Mouse (Mus musculus) ES-E14 (cell line): ENCODE data around the gene Stat3. TPM values are rescaled to one million over a fixed set of nuclear protein-coding genes. Genes with fewer than 3 reads are reported as not detected.

Experiments used
- DNase-seq: peaks from one replicate; pipeline ENCODE4 v3.0.0-alpha.2; 2013; ENCODE audit warnings: low read depth, low spot score
- H3K27ac ChIP-seq: 2 replicates; pipeline ENCODE4 v1.5.1; 2012; ENCODE audit warnings: low read depth, mild to moderate bottlenecking, low read length, moderate library complexity, mixed read lengths; ENCODE audit not compliant: poor library complexity, insufficient read depth, severe bottlenecking
- H3K36me3 ChIP-seq: 2 replicates; pipeline ENCODE4 v1.6.1; 2012; ENCODE audit warnings: mild to moderate bottlenecking, low read length, moderate library complexity, mixed read lengths; ENCODE audit not compliant: control insufficient read depth, poor library complexity, insufficient read depth, severe bottlenecking
- H3K4me1 ChIP-seq, 2 experiments: fragments of 150-350 bp in 1 of 2; sonication (generic) in 1 of 2; 2 replicates each; pipeline ENCODE4 v1.6.1; 2012; ENCODE audit warnings: low read length in 2 of 2, mild to moderate bottlenecking in 1 of 2, mixed read lengths in 1 of 2; ENCODE audit not compliant: control insufficient read depth in 2 of 2, insufficient read depth in 2 of 2, poor library complexity in 1 of 2
- H3K4me3 ChIP-seq, 2 experiments: fragments of 150-350 bp in 1 of 2; sonication (generic) in 1 of 2; 2 replicates each; pipeline ENCODE4 v1.5.1; 2012; ENCODE audit warnings: low read length in 2 of 2, low read depth in 1 of 2, mild to moderate bottlenecking in 1 of 2, mixed read lengths in 1 of 2; ENCODE audit not compliant: insufficient read depth in 1 of 2, poor library complexity in 1 of 2, severe bottlenecking in 1 of 2
- H3K9ac ChIP-seq: 2 replicates; pipeline ENCODE4 v1.6.1; 2012; ENCODE audit warnings: low read depth, mild to moderate bottlenecking, low read length, mixed read lengths; ENCODE audit not compliant: poor library complexity, insufficient read depth, severe bottlenecking
- H3K9me3 ChIP-seq: fragments of 150-350 bp; sonication (generic); 2 replicates; pipeline ENCODE4 v1.6.1; 2012; ENCODE audit warnings: low read depth, mild to moderate bottlenecking, low read length; ENCODE audit not compliant: control insufficient read depth, insufficient read depth
- CHD2 ChIP-seq: IDR thresholded peaks from 2 replicates; pipeline ENCODE4 v1.6.1; 2014; ENCODE audit warnings: mild to moderate bottlenecking, low read depth, low read length, inconsistent platforms
- HCFC1 ChIP-seq: IDR thresholded peaks from 2 replicates; pipeline ENCODE4 v1.6.1; 2012; ENCODE audit warnings: low read length, inconsistent platforms, borderline replicate concordance; ENCODE audit not compliant: insufficient read depth
- MAFK ChIP-seq: IDR thresholded peaks from 2 replicates; pipeline ENCODE4 v1.6.1; 2014; ENCODE audit warnings: mild to moderate bottlenecking, low read depth, low read length, inconsistent platforms; ENCODE audit not compliant: insufficient read depth
- ZC3H11A ChIP-seq: IDR thresholded peaks from 2 replicates; pipeline ENCODE4 v1.6.1; 2012; ENCODE audit warnings: low read depth, mild to moderate bottlenecking, inconsistent platforms, low read length, borderline replicate concordance
- ZNF384 ChIP-seq: IDR thresholded peaks from 2 replicates; pipeline ENCODE4 v1.6.1; 2012; ENCODE audit warnings: low read depth, low read length, inconsistent platforms
- in situ Hi-C, 2 experiments: fragments of 600-800 bp; cut with MboI; formaldehyde crosslinking; loops; one replicate each; pipeline ENCODE4 v1.15.1; 2025; ENCODE audit warnings: low sequenced_read_pairs in 2 of 2, inconsistent platforms in 1 of 2; ENCODE audit not compliant: unreplicated experiment in 2 of 2
- total RNA-seq: library from RNA; depleted of rRNA; stranded (reverse); fragments of 300-350 nt; gene quantifications from 2 replicates; pipeline ENCODE4 v1.2.3, GENCODE M21; 2012

Stat3 gene
- total RNA-seq, 1 experiment, result 61.5 TPM

- no peak for DNase-seq
- H3K27ac ChIP-seq, result no peak overlapping the region
- in situ Hi-C loops, result no loop called here
- TF ChIP-seq MAFK (no peak), CHD2 (no peak), ZNF384 (no peak)
- no peak overlapping the region for H3K9ac ChIP-seq
- H3K4me3 ChIP-seq, result no peak overlapping the region
- no peaks in the 10 kb centered on the region for H3K9me3 ChIP-seq
- H3K36me3 ChIP-seq, result peaks cover 34% of the 10 kb centered on the region
- H3K4me1 ChIP-seq, result peaks cover 0 to 5% of the 10 kb centered on the region in 2 experiments; a peak in 1 of 4 replicates
Measured at GRCm38 (mm10) chr11:100904580-100905351, 34.6 kb downstream of the Stat3 start.

GRCm38 (mm10) chr11:100898441-100899199 lies 40.7 kb downstream of the Stat3 start:
- H3K27ac ChIP-seq, result no peak overlapping the region; the same call in 1 of the 2 replicates
- H3K9me3 ChIP-seq, result no peaks in the 10 kb centered on the region
- in situ Hi-C loops, result no loop called here
- peaks cover 45% of the 10 kb centered on the region for H3K36me3 ChIP-seq
- TF ChIP-seq ZNF384 (no peak), HCFC1 (no peak), CHD2 (no peak)
- H3K4me1 ChIP-seq, result no peaks in the 10 kb centered on the region
- H3K9ac ChIP-seq, result no peak overlapping the region
- no peak overlapping the region for H3K4me3 ChIP-seq
- DNase-seq, result no peak

GRCm38 (mm10) chr11:100897294-100898231 lies 41.8 kb downstream of the Stat3 start:
- Histone ChIP-seq H3K9ac (no peak overlapping the region), H3K36me3 (peaks cover 45% of the 10 kb centered on the region), H3K4me3 (no peak overlapping the region), H3K27ac (no peak overlapping the region), H3K4me1 (no peaks in the 10 kb centered on the region), H3K9me3 (no peaks in the 10 kb centered on the region)
- TF ChIP-seq ZC3H11A (no peak), MAFK (no peak), ZNF384 (no peak), HCFC1 (no peak), CHD2 (no peak)
- DNase-seq, result no peak
- in situ Hi-C loops, result no loop called here

- TF ChIP-seq HCFC1 (no peak), CHD2 (no peak), ZNF384 (no peak), MAFK (no peak), ZC3H11A (no peak)
- Histone ChIP-seq H3K4me1 (no peaks in the 10 kb centered on the region), H3K27ac (no peak overlapping the region), H3K4me3 (no peak overlapping the region), H3K9ac (no peak overlapping the region), H3K9me3 (no peaks in the 10 kb centered on the region), H3K36me3 (peaks cover 55% of the 10 kb centered on the region)
- in situ Hi-C loops, result no loop called here
- no peak for DNase-seq
Measured at GRCm38 (mm10) chr11:100896078-100896477, 43.3 kb downstream of the Stat3 start.
